Mouse (Mus musculus): ENCODE measurements around the gene Galntl6. TPM values are rescaled to one million over a fixed set of nuclear protein-coding genes. Genes with fewer than 3 reads are reported as not detected.
"Not testable (repeated sequence)": the region's sequence is repeated elsewhere in the genome, so short reads cannot be mapped to it uniquely, and the experiment has no call there.

Galntl6 gene
- polyA plus RNA-seq, 1 experiment from 2014 or later = 10.2 TPM

DNA sequence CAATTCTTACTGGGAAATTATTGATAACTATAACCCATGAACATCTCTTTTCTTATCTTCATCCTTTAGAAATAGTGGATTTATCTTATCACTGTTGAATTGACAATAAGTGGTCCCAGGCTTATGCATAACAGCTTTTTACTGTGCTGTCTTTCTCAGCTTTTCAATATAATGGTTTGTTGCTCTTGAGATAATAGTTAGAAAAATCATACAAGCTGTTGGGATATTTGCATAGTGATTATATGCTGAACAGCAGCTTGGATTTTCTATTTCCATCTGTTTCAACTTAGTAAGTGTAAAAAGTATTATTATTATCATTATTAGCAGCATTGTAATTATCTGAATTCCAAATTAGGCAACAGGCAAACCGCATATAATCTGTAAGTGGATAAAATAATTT is 337.1 kb downstream of the Galntl6 start:
- H3K27me3 ChIP-seq = no peaks in the 10 kb centered on the region
- H3K27ac ChIP-seq = no peak overlapping the region
- no peaks in the 10 kb centered on the region for H3K9me3 ChIP-seq
- no peaks in the 10 kb centered on the region for H3K4me1 ChIP-seq (replicated peaks)
- no peak overlapping the region for H3K4me2 ChIP-seq
- no peak overlapping the region for H3K4me3 ChIP-seq
- WGBS = 80% methylated on average over 1 of the region's 1 CpGs
- H3K9ac ChIP-seq = no peak overlapping the region
- no peak for ATAC-seq (ENCODE audit: low FRiP score)
- no peaks in the 10 kb centered on the region for H3K36me3 ChIP-seq

DNA sequence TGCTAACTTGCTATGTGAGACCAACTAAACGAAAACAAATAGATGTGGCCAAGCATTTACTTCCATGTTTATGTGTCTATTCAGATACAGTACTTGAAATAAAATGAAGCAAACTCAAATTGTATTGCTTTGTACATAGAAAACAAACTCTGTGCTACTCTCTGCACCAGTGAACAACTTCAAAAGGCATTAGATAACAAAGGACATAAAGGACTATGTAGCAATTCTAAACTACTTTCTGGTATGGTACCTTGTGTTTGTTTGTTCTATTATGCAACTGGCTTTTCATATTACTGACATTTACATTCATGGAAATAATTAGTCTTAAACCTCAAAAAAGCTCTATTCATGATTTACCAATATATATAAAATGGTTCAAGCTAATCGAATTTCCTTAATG is 344.4 kb downstream of the Galntl6 start:
- H3K9ac ChIP-seq = no peak overlapping the region
- H3K4me1 ChIP-seq (replicated peaks) = no peaks in the 10 kb centered on the region
- H3K27me3 ChIP-seq = no peaks in the 10 kb centered on the region
- H3K4me2 ChIP-seq = no peak overlapping the region
- H3K27ac ChIP-seq = no peak overlapping the region
- 67% methylated on average over 2 of the region's 2 CpGs for WGBS
- ATAC-seq (ENCODE audit: low FRiP score) = no peak
- H3K9me3 ChIP-seq = no peaks in the 10 kb centered on the region
- no peak overlapping the region for H3K4me3 ChIP-seq
- H3K36me3 ChIP-seq = no peaks in the 10 kb centered on the region

- H3K4me3 ChIP-seq = no peak overlapping the region
- no peaks in the 10 kb centered on the region for H3K27me3 ChIP-seq
- WGBS = 61% methylated on average over 2 of the region's 2 CpGs
- H3K36me3 ChIP-seq = no peaks in the 10 kb centered on the region
- ATAC-seq (ENCODE audit: low FRiP score) = 0 out of 2 replicates have a peak, but pooled peaks have one; percentile 21
- H3K9ac ChIP-seq = no peak overlapping the region
- H3K4me2 ChIP-seq = no peak overlapping the region
- H3K9me3 ChIP-seq = no peaks in the 10 kb centered on the region
- no peaks in the 10 kb centered on the region for H3K4me1 ChIP-seq (replicated peaks)
- no peak overlapping the region for H3K27ac ChIP-seq
Observed at GRCm38 (mm10) chr8:58566115-58566514, 346.3 kb downstream of the Galntl6 start.

- Histone ChIP-seq H3K4me3 (no peak overlapping the region), H3K4me1 (replicated peaks) (no peaks in the 10 kb centered on the region), H3K9me3 (no peaks in the 10 kb centered on the region), H3K27ac (no peak overlapping the region), H3K4me2 (no peak overlapping the region), H3K36me3 (no peaks in the 10 kb centered on the region), H3K27me3 (no peaks in the 10 kb centered on the region), H3K9ac (no peak overlapping the region)
- WGBS = 92% methylated on average over 2 of the region's 2 CpGs
- no peak for ATAC-seq (ENCODE audit: low FRiP score)
Observed at GRCm38 (mm10) chr8:58535781-58536180, 376.7 kb downstream of the Galntl6 start.

GRCm38 (mm10) chr8:58534631-58535030 is 377.8 kb downstream of the Galntl6 start:
- H3K4me3 ChIP-seq = no peak overlapping the region

GRCm38 (mm10) chr8:58523443-58523842 is 389.0 kb downstream of the Galntl6 start:
- Histone ChIP-seq H3K27ac (no peak overlapping the region), H3K9ac (no peak overlapping the region), H3K9me3 (no peaks in the 10 kb centered on the region), H3K27me3 (no peaks in the 10 kb centered on the region), H3K4me3 (no peak overlapping the region), H3K36me3 (no peaks in the 10 kb centered on the region), H3K4me1 (replicated peaks) (no peaks in the 10 kb centered on the region), H3K4me2 (no peak overlapping the region)
- ATAC-seq (ENCODE audit: low FRiP score) = no peak
- WGBS = 43% methylated on average over 1 of the region's 1 CpGs

More at GRCm38 (mm10) chr8:58534631-58535030, 377.8 kb downstream of the Galntl6 start:
- Histone ChIP-seq H3K4me2 (no peak overlapping the region), H3K27me3 (no peaks in the 10 kb centered on the region), H3K36me3 (no peaks in the 10 kb centered on the region), H3K27ac (no peak overlapping the region), H3K9me3 (no peaks in the 10 kb centered on the region), H3K9ac (no peak overlapping the region), H3K4me1 (replicated peaks) (no peaks in the 10 kb centered on the region)
- no peak for ATAC-seq (ENCODE audit: low FRiP score)

GRCm38 (mm10) chr8:58521932-58522331 is 390.5 kb downstream of the Galntl6 start:
- H3K4me1 ChIP-seq (replicated peaks) = no peaks in the 10 kb centered on the region
- H3K27me3 ChIP-seq = no peaks in the 10 kb centered on the region
- ATAC-seq (ENCODE audit: low FRiP score) = no peak
- no peak overlapping the region for H3K27ac ChIP-seq
- H3K36me3 ChIP-seq = no peaks in the 10 kb centered on the region
- H3K4me2 ChIP-seq = no peak overlapping the region
- H3K9me3 ChIP-seq = no peaks in the 10 kb centered on the region
- H3K4me3 ChIP-seq = no peak overlapping the region
- H3K9ac ChIP-seq = no peak overlapping the region

DNA sequence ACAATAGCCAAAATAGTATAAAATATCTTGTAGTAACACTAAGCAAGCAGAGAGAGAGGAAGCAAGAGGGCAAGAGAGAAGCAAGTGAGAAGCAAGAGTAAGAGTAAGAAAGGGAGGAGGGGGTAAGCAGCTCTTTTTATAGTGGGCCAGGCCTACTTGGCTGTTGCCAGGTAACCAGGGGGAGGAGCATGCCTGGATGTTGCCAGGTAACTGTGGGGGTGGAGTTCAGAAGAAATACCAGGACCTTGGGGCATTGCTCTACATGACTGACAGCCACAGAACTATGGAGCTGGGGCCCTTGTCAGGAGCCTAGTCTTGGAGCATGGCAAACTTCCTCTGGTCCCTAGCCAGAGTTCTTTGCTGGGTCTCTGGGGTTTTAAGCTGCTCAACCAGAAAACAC is 401.9 kb downstream of the Galntl6 start:
- H3K4me2 ChIP-seq = no peak overlapping the region
- H3K27me3 ChIP-seq = no peaks in the 10 kb centered on the region
- H3K4me1 ChIP-seq (replicated peaks) = no peaks in the 10 kb centered on the region
- no peak overlapping the region for H3K9ac ChIP-seq
- no peak overlapping the region for H3K4me3 ChIP-seq
- H3K36me3 ChIP-seq = no peaks in the 10 kb centered on the region
- no peaks in the 10 kb centered on the region for H3K9me3 ChIP-seq
- ATAC-seq (ENCODE audit: low FRiP score) = no peak
- H3K27ac ChIP-seq = no peak overlapping the region

DNA sequence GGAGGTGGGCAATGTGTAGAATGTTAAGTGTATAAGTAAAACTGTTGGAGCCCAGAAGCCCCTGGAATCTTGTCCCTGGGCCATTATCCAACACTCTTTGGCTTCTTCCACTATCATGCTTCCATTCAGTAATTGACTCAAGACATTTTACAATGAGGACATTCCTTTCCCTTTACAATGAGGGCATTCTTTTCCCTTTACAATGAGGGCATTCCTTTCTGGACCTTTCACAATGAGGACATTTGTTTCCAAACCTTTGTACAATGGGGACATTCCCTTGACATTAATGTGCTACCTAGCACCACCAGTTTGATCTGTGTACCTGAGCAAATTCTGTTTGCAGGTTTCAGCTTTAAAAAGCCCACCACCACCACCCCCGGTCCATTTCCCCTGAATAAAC is 403.4 kb downstream of the Galntl6 start:
- Histone ChIP-seq H3K9me3 (no peaks in the 10 kb centered on the region), H3K36me3 (no peaks in the 10 kb centered on the region), H3K27me3 (no peaks in the 10 kb centered on the region), H3K4me1 (replicated peaks) (no peaks in the 10 kb centered on the region), H3K4me2 (no peak overlapping the region), H3K27ac (no peak overlapping the region), H3K9ac (no peak overlapping the region), H3K4me3 (no peak overlapping the region)
- ATAC-seq (ENCODE audit: low FRiP score) = no peak
- 55% methylated on average over 1 of the region's 1 CpGs for WGBS

DNA sequence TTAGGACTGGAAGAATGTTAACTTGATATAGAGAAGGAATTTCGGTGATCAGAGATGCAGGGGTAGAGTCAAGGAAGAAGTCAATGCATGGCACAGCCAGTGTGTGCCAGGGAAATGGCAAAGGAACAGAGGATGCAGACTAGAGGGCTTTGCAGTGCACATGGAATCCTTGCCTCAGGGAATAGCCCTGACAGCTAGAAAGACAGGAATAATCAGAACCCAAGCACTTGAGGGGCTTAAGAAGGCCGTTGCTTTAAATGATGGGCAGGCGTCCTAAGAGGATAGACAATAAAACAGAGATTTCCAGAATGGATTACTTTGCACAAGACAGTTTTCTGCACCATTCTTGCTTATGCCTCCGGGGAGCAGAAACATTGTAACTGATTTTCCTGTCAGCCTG is 425.3 kb downstream of the Galntl6 start:
- Histone ChIP-seq H3K4me3 (no peak overlapping the region), H3K4me1 (replicated peaks) (no peaks in the 10 kb centered on the region), H3K27ac (no peak overlapping the region), H3K36me3 (no peaks in the 10 kb centered on the region), H3K27me3 (no peaks in the 10 kb centered on the region), H3K9ac (no peak overlapping the region), H3K4me2 (no peak overlapping the region), H3K9me3 (no peaks in the 10 kb centered on the region)
- ATAC-seq (ENCODE audit: low FRiP score) = no peak
- 67% methylated on average over 4 of the region's 4 CpGs for WGBS

DNA sequence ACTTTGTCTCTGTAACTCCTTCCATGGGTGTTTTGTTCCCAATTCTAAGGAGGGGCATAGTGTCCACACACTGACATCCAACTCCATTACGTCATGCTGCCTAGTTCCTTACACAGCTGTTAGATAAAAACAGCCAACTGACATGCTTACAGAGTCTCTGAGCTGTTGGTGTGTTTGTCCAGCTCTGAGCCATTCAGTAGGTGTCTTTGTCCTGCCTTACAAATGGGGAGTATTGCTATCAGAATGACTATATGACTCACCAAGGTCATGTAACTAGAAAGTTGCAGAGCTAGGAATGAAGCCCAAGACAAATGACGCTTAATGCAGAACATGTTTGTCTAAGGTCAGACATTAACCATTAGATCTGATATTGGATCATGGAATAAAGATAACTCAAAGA is 449.1 kb downstream of the Galntl6 start:
- H3K4me3 ChIP-seq; H3K27ac ChIP-seq; H3K36me3 ChIP-seq; H3K4me1 ChIP-seq (replicated peaks); ATAC-seq (ENCODE audit: low FRiP score); H3K27me3 ChIP-seq; H3K9ac ChIP-seq; H3K4me2 ChIP-seq; H3K9me3 ChIP-seq: not testable (repeated sequence)
- WGBS = 94% methylated on average over 2 of the region's 2 CpGs

- Histone ChIP-seq H3K27ac (no peak overlapping the region), H3K9ac (no peak overlapping the region), H3K4me2 (no peak overlapping the region), H3K4me3 (no peak overlapping the region), H3K4me1 (replicated peaks) (no peaks in the 10 kb centered on the region), H3K36me3 (no peaks in the 10 kb centered on the region), H3K9me3 (no peaks in the 10 kb centered on the region), H3K27me3 (no peaks in the 10 kb centered on the region)
- no peak for ATAC-seq (ENCODE audit: low FRiP score)
- whole genome bisulfite sequencing = 80% methylated on average over 2 of the region's 2 CpGs
Observed at GRCm38 (mm10) chr8:58442696-58443095, 469.7 kb downstream of the Galntl6 start.

DNA sequence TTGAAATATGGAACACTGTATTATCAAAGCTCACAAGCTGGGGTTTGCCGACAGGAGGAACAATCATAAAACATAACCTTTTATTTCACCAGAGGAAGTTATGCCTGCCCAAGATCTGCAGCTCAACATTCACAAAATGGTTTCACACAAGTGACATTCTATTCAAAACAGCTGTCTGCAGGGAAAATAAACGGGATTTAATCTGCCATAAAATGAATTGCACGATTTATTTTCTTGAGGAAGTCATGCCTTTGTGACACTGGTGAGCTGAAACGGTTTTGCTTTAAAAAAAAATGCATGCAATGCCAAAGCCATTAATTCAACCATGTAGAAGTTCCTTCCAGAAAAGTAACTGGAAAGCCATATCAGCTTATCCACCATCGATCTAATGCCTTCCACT is 494.0 kb downstream of the Galntl6 start:
- H3K4me2 ChIP-seq = no peak overlapping the region
- WGBS = 64% methylated on average over 5 of the region's 5 CpGs
- no peaks in the 10 kb centered on the region for H3K27me3 ChIP-seq
- no peaks in the 10 kb centered on the region for H3K4me1 ChIP-seq (replicated peaks)
- no peak overlapping the region for H3K4me3 ChIP-seq
- ATAC-seq (ENCODE audit: low FRiP score) = no peak
- H3K27ac ChIP-seq = no peak overlapping the region
- no peaks in the 10 kb centered on the region for H3K36me3 ChIP-seq
- no peaks in the 10 kb centered on the region for H3K9me3 ChIP-seq
- H3K9ac ChIP-seq = no peak overlapping the region

DNA sequence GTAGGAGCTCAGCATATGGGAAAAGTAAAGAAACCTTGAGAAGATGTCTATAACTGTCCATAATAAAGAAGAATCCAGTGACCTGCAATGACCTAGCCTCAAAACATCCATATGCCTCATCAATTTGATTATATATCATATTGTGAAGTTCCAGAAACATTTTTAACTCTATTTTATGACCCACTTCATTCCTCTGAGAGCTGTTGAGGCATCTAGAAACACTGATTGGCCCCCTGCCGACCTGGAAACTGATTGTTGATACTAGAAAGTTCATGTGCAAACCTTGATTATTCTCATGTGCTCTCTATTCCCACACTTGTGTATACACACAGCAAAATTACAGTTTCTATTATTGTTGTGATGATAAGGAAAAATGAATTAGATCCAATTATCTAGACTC is 494.9 kb downstream of the Galntl6 start:
- 90% methylated on average over 1 of the region's 1 CpGs for WGBS
- ATAC-seq (ENCODE audit: low FRiP score) = no peak
- Histone ChIP-seq H3K4me3 (no peak overlapping the region), H3K9ac (no peak overlapping the region), H3K4me2 (no peak overlapping the region), H3K36me3 (no peaks in the 10 kb centered on the region), H3K4me1 (replicated peaks) (no peaks in the 10 kb centered on the region), H3K27ac (no peak overlapping the region), H3K9me3 (no peaks in the 10 kb centered on the region), H3K27me3 (no peaks in the 10 kb centered on the region)

Data from hindbrain, embryonic 13.5 days (tissue).